Mouse (Mus musculus): ENCODE results near the gene Tedc2. TPM values are rescaled to one million over a fixed set of nuclear protein-coding genes. Genes with fewer than 3 reads are reported as not detected.

Tedc2 gene
- polyA plus RNA-seq, 1 experiment from 2014 or later: 8.2 TPM

DNA sequence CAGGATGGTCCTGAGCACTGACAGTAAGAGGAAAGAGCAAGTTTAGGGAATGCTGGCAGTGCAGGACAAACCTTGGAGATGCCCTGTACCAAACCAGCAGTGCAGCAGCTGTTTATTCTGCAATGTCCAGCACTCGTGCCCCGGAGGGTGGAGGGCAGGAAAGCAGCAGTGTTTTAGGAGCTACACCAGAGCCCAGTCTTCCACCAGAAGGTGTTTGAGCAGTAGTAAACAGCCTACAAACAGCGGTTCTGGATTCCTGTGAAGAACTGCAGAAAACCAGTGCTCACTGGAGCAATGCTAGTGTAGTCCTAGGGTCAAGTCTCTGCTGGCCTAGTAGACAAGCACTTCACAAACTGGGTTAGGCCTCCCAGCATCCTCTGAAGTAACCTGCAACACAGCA, 46.4 kb downstream of the Tedc2 start:
- Histone ChIP-seq H3K27me3 (ENCODE audit: control insufficient read depth, insufficient read depth, low read length) (no peaks in the 10 kb centered on the region), H3K36me3 (replicated peaks; ENCODE audit: control insufficient read depth, insufficient read depth) (no peaks in the 10 kb centered on the region; the same call in 1 of the 2 replicates), H3K4me2 (replicated peaks) (no peak overlapping the region), H3K9ac (no peak overlapping the region), H3K27ac (no peak overlapping the region), H3K4me3 (replicated peaks; ENCODE audit: low read length) (no peak overlapping the region), H3K4me1 (replicated peaks; ENCODE audit: control insufficient read depth, insufficient read depth, low read length) (peaks cover 7% of the 10 kb centered on the region), H3K9me3 (ENCODE audit: control insufficient read depth, low read length) (no peaks in the 10 kb centered on the region)
- ATAC-seq (ENCODE audit: low FRiP score): no peak
- 86% methylated on average over 3 of the region's 3 CpGs for WGBS
- DNase-seq (ENCODE audit: low spot score): no peak

DNA sequence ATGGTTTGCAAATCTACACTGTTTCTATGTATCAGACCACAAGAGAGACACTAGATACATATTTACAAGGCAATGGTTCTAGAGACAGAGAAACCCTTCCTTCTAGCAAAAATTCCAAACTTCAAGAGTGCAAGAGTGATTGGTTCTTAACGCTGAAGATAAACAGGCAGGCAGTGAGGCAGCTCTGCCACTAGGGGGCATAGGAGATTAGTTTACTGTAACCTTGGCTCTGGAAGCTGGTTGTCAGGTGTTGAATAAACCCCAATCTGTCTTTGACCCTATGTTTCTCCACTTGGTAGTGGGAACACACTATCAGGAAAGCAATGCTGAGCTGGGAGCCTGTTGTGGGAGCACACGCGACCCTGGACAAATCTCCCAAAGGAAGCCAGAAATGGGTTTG, 47.2 kb downstream of the Tedc2 start:
- Histone ChIP-seq H3K36me3 (replicated peaks; ENCODE audit: control insufficient read depth, insufficient read depth) (no peaks in the 10 kb centered on the region; the same call in 1 of the 2 replicates), H3K9me3 (ENCODE audit: control insufficient read depth, low read length) (no peaks in the 10 kb centered on the region), H3K9ac (no peak overlapping the region), H3K27ac (no peak overlapping the region), H3K4me2 (replicated peaks) (no peak overlapping the region), H3K4me1 (replicated peaks; ENCODE audit: control insufficient read depth, insufficient read depth, low read length) (peaks cover 7% of the 10 kb centered on the region), H3K4me3 (replicated peaks; ENCODE audit: low read length) (no peak overlapping the region), H3K27me3 (ENCODE audit: control insufficient read depth, insufficient read depth, low read length) (no peaks in the 10 kb centered on the region)
- peak; percentile 88 for DNase-seq (ENCODE audit: low spot score)
- 6% methylated on average over 3 of the region's 3 CpGs for WGBS
- no peak for ATAC-seq (ENCODE audit: low FRiP score)

DNA sequence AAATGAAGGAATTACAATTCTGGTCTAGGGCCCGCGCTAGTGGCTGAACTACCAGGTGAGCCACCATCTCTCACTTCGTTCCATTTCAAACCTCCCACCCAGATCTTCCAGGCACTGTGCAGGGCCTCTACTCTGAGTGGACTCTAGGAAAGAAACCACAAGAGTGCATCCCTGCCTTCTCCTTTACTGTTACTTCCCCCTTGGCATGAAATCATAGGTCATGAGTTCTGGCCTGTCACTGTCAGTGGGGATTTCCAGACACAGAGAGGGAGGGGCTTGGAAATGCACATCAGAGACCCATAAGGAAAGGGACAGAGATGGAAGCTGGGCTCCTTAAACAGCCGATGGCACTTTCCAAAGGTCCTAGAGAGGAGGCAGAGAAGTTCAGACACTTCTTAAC, 48.9 kb downstream of the Tedc2 start:
- Histone ChIP-seq H3K4me2 (replicated peaks) (no peak overlapping the region), H3K27ac (no peak overlapping the region), H3K27me3 (ENCODE audit: control insufficient read depth, insufficient read depth, low read length) (no peaks in the 10 kb centered on the region), H3K9ac (no peak overlapping the region), H3K9me3 (ENCODE audit: control insufficient read depth, low read length) (no peaks in the 10 kb centered on the region), H3K4me3 (replicated peaks; ENCODE audit: low read length) (no peak overlapping the region), H3K4me1 (replicated peaks; ENCODE audit: control insufficient read depth, insufficient read depth, low read length) (peaks cover 24% of the 10 kb centered on the region), H3K36me3 (replicated peaks; ENCODE audit: control insufficient read depth, insufficient read depth) (peaks cover 12% of the 10 kb centered on the region)
- WGBS: 82% methylated on average over 4 of the region's 4 CpGs
- ATAC-seq (ENCODE audit: low FRiP score) (no peak), DNase-seq (ENCODE audit: low spot score) (no peak)

DNA sequence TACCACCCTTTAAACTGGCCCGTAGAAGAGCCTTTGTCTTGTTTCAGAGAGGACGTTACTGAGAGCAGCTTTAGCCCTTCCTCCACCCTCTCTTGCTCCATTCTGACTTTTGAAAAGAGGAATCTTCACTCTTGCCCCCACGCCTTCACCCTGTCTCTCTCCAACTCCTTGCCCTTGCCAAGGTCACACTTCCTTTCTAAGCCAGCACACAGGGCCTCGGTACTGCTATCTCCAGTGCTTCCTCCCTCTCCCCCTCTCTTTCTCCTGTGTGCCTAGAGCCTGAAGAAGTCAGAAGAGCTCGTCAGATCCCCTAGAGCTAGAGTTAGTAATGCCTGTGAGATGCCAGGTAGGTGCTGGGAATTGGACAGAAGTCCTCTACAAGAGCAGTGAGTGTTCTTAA, 49.9 kb downstream of the Tedc2 start:
- peaks cover 16% of the 10 kb centered on the region for H3K36me3 ChIP-seq (replicated peaks; ENCODE audit: control insufficient read depth, insufficient read depth)
- no peaks in the 10 kb centered on the region for H3K9me3 ChIP-seq (ENCODE audit: control insufficient read depth, low read length)
- no peak overlapping the region for H3K4me2 ChIP-seq (replicated peaks)
- H3K4me1 ChIP-seq (replicated peaks; ENCODE audit: control insufficient read depth, insufficient read depth, low read length): peaks cover 27% of the 10 kb centered on the region
- no peaks in the 10 kb centered on the region for H3K27me3 ChIP-seq (ENCODE audit: control insufficient read depth, insufficient read depth, low read length)
- no peak for ATAC-seq (ENCODE audit: low FRiP score)
- no peak overlapping the region for H3K9ac ChIP-seq
- 85% methylated on average over 5 of the region's 5 CpGs for WGBS
- H3K4me3 ChIP-seq (replicated peaks; ENCODE audit: low read length): no peak overlapping the region
- H3K27ac ChIP-seq: no peak overlapping the region
- DNase-seq (ENCODE audit: low spot score): no peak

DNA sequence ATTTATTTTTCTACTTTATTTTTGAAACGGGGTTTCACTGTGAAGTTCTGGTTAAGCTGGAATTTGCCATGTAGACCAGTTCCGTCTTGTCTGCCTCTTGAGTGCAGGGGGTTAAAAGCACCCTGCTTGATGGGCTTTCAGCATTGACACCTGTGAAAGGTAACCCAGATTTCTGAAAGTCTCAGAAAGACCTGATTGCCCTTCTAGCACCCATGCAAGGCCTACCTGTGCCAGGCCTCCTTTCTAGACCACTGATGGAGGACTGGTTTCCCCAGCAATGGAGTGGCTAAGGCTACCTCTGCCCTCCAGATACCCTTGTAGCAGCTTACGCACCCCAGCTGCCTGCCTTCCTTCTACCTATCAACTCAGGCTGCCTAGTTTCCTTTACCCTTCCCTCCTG, 50.5 kb downstream of the Tedc2 start:
- Histone ChIP-seq H3K4me2 (replicated peaks) (peak overlapping the region; percentile 76), H3K9me3 (ENCODE audit: control insufficient read depth, low read length) (no peaks in the 10 kb centered on the region), H3K27ac (peak overlapping the region; percentile 97), H3K27me3 (ENCODE audit: control insufficient read depth, insufficient read depth, low read length) (no peaks in the 10 kb centered on the region), H3K4me3 (replicated peaks; ENCODE audit: low read length) (peak overlapping the region; percentile 97), H3K36me3 (replicated peaks; ENCODE audit: control insufficient read depth, insufficient read depth) (peaks cover 16% of the 10 kb centered on the region), H3K4me1 (replicated peaks; ENCODE audit: control insufficient read depth, insufficient read depth, low read length) (peaks cover 27% of the 10 kb centered on the region), H3K9ac (peak overlapping the region; percentile 97)
- WGBS: 71% methylated on average over 3 of the region's 3 CpGs
- DNase-seq (ENCODE audit: low spot score): no peak
- no peak for ATAC-seq (ENCODE audit: low FRiP score)

DNA sequence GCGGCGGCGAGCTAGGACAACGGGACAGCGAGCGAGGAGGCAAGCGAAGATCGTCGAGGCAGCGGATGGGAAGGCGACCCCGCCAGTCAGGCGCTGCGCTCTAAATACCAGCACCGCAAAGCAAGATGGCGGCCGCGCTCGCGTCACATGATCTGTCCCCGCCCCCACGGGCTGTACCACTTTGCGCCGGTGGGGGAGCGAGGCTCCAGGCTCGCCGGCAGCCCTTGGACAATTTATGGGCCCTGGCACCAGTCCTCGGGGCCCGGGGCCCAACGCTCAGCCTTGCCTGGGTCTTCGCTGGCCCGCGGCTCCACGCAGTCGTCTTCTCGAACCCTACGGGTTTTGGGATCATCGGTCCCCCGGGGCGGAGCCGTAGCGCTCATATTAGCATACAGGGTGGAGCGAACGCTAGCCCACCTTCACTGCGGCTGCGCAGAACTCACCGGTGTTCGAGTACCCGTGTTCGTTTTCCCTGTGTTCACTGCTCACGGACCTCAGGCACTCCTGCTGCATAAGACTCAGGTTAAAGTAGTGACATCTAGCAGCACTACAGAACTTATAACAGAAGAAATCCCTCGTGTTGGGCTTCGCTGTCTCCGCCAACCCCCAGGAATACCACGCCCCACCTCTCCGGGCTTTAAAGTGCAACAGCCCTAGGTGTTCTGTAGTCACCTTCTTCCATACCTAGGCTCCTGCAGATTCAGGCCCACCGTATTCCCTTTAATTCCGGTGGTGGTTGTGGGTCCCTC, 51.2 kb downstream of the Tedc2 start, which contains the start of gene Atp6v0c:
TSS of gene Atp6v0c (minus strand) at position 386 of the 749 bp plus-strand sequence.
- peak within 1 kb of the TSS; percentile 97 for H3K9ac ChIP-seq
- H3K27me3 ChIP-seq (ENCODE audit: control insufficient read depth, insufficient read depth, low read length): no peaks in the 10 kb centered on the region
- WGBS: under 1% methylated on average over 58 of the region's 58 CpGs
- peak; percentile 90 for ATAC-seq (ENCODE audit: low FRiP score)
- peaks cover 21% of the 10 kb centered on the region for H3K36me3 ChIP-seq (replicated peaks; ENCODE audit: control insufficient read depth, insufficient read depth)
- H3K4me1 ChIP-seq (replicated peaks; ENCODE audit: control insufficient read depth, insufficient read depth, low read length): peaks cover 27% of the 10 kb centered on the region
- DNase-seq (ENCODE audit: low spot score): peak; percentile 96
- no peaks in the 10 kb centered on the region for H3K9me3 ChIP-seq (ENCODE audit: control insufficient read depth, low read length)
- H3K4me3 ChIP-seq (replicated peaks; ENCODE audit: low read length): peak within 1 kb of the TSS; percentile 97
- H3K4me2 ChIP-seq (replicated peaks): peak within 1 kb of the TSS; percentile 76
- peak within 1 kb of the TSS; percentile 97 for H3K27ac ChIP-seq

DNA sequence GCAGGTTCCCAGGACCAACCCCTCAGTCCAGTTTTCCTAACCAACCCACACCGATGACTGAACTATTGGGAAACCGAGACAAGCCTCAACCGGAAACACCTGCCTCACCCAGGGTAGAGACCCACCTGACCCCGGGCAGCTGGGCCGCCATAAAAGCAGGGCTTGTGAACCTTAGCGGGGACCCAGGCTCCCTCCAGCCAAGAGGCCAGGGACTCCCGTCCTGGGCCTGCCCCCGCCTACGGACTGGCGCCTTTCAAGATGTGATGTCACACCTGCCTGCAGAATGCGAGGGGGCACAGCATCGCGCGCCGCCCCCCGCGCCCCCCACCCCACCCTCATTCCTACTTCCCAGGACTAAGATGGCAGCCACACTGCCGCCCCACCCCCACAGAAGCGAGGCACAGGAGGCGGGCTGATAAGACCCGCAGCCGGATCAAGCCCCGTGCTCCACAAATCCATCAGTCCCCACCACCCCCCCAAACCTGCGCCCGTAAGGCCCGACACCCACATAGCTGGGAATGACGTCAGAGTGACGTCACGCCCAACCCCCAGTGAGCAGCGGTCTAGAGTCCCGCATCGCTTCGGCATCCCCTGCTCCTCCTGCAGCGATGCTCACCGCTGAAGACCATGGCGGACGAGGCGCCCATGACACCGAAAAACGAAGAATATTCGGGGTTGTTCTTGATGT, 51.9 kb downstream of the Tedc2 start:
- DNase-seq (ENCODE audit: low spot score) (peak; percentile 74), ATAC-seq (ENCODE audit: low FRiP score) (peak; percentile 63)
- 2% methylated on average over 39 of the region's 41 CpGs for WGBS
- Histone ChIP-seq H3K36me3 (replicated peaks; ENCODE audit: control insufficient read depth, insufficient read depth) (peaks cover 23% of the 10 kb centered on the region), H3K4me3 (replicated peaks; ENCODE audit: low read length) (peak overlapping the region; percentile 97), H3K4me2 (replicated peaks) (peak overlapping the region; percentile 76), H3K9me3 (ENCODE audit: control insufficient read depth, low read length) (no peaks in the 10 kb centered on the region), H3K4me1 (replicated peaks; ENCODE audit: control insufficient read depth, insufficient read depth, low read length) (peaks cover 27% of the 10 kb centered on the region), H3K27ac (peak overlapping the region; percentile 97), H3K27me3 (ENCODE audit: control insufficient read depth, insufficient read depth, low read length) (no peaks in the 10 kb centered on the region), H3K9ac (peak overlapping the region; percentile 97)

DNA sequence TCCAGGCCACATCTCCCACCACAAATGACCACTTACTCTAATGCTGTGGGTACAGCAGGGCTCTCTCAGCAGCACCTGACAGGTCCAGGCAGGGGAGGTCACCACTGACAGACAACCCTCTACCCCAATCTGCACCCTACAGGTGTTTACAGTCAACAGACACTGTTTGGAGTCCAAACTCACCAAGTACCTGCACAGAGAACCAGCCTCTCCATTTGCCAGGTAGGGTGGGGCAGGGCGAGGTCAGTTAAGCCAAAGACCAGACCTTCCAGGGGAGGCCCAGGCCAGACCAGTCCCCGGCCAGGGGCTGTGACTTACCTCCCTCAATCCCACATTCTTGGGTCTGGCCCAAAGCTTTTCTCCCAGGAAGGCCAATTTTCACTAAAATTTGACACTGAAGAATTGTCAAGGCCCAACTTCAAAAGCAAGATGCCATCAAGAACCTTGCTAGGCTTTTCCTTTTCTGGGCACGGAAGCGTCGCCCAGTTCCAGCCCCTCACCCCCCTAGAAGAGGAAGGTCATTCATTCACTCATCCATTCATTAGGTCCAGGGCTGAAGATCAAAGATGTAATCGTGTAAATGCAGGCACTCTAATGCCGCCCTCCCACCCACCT, 52.7 kb downstream of the Tedc2 start:
- peak overlapping the region; percentile 97 for H3K4me3 ChIP-seq (replicated peaks; ENCODE audit: low read length)
- 64% methylated on average over 7 of the region's 7 CpGs for whole genome bisulfite sequencing

DNA sequence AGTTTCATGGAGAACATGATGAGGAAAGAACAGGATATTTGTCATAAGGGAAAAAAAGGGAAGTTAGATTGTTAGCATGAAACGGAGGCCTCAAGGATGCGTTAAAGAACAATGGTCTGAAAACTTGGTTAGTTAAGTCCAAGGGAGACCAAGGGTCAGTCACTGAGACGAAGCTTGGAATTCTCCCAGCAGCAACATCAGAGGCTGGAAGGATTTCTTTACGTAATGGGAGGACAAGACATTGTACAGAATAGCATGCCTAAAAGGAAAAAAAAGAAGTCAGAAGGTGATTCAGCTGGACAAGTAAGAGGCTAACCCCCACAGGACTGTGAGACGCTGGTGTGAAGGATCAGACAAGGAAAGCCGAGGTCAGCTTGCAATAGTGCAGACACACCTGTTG, 53.5 kb downstream of the Tedc2 start:
- 92% methylated on average over 6 of the region's 6 CpGs for WGBS
- H3K36me3 ChIP-seq (replicated peaks; ENCODE audit: control insufficient read depth, insufficient read depth): peaks cover 23% of the 10 kb centered on the region
- ATAC-seq (ENCODE audit: low FRiP score): no peak
- H3K4me1 ChIP-seq (replicated peaks; ENCODE audit: control insufficient read depth, insufficient read depth, low read length): peaks cover 34% of the 10 kb centered on the region
- H3K4me2 ChIP-seq (replicated peaks): peak overlapping the region; percentile 76
- DNase-seq (ENCODE audit: low spot score): no peak
- H3K27ac ChIP-seq: no peak overlapping the region
- H3K9ac ChIP-seq: no peak overlapping the region
- no peaks in the 10 kb centered on the region for H3K9me3 ChIP-seq (ENCODE audit: control insufficient read depth, low read length)
- H3K27me3 ChIP-seq (ENCODE audit: control insufficient read depth, insufficient read depth, low read length): no peaks in the 10 kb centered on the region
- H3K4me3 ChIP-seq (replicated peaks; ENCODE audit: low read length): peak overlapping the region; percentile 8; the same call in 1 of the 2 replicates

More for the DNA sequence above, 52.7 kb downstream of the Tedc2 start:
- DNase-seq (ENCODE audit: low spot score) (no peak), ATAC-seq (ENCODE audit: low FRiP score) (no peak)
- H3K9ac ChIP-seq: peak overlapping the region; percentile 97
- no peaks in the 10 kb centered on the region for H3K27me3 ChIP-seq (ENCODE audit: control insufficient read depth, insufficient read depth, low read length)
- no peaks in the 10 kb centered on the region for H3K9me3 ChIP-seq (ENCODE audit: control insufficient read depth, low read length)
- peak overlapping the region; percentile 76 for H3K4me2 ChIP-seq (replicated peaks)
- H3K36me3 ChIP-seq (replicated peaks; ENCODE audit: control insufficient read depth, insufficient read depth): peaks cover 23% of the 10 kb centered on the region
- peaks cover 27% of the 10 kb centered on the region for H3K4me1 ChIP-seq (replicated peaks; ENCODE audit: control insufficient read depth, insufficient read depth, low read length)
- peak overlapping the region; percentile 97 for H3K27ac ChIP-seq

All from hindbrain, embryonic 14.5 days (tissue).